Mouse (Mus musculus) heart, adult 2 months (tissue): ENCODE measurements at regions not wholly inside any gene's neighbourhood (a gene's known extent, or its start where the extent isn't known, plus 50 kb on each side); places are given as distances from the start of the nearest gene placed in this dataset.

ENCODE experiments used
- CTCF ChIP-seq: fragments of 200-600 bp; IDR thresholded peaks from 2 replicates; pipeline ENCODE4 v1.8.1; 2022; ENCODE audit warnings: antibody characterized with exemption, mild to moderate bottlenecking, moderate library complexity
- EP300 ChIP-seq: fragments of 200-500 bp; IDR thresholded peaks from 2 replicates; pipeline ENCODE4 v1.6.1; 2011; ENCODE audit warnings: low read depth, low read length, control low read depth; ENCODE audit not compliant: insufficient read depth
- POLR2A ChIP-seq: fragments of 200-500 bp; IDR thresholded peaks from 2 replicates; pipeline ENCODE4 v1.6.1; 2011; ENCODE audit warnings: mild to moderate bottlenecking, low read depth, low read length, control low read depth; ENCODE audit not compliant: insufficient read depth

DNA sequence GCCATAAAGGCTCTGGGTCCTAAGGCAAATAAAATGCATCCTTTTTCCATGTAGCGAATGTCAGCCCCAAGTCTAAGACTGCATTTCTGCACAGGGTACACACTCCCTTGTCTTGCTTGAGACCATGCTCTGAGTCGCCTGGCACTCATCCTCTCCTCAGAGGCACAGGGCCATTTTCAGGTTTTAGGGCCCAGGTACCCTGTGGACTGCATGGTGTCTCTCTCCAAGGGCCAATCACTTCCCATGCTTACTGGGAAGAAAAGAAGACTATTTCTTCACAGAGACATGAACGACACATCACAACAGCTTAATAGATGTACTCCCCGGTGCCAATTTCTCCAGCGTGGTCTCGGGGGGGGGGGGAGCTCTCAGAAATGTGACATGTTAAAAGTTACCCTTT lies 434.5 kb upstream of the Cdh4 start:
- no peak for TF ChIP-seq CTCF
- no peak for TF ChIP-seq POLR2A
- no peak for TF ChIP-seq EP300
